Mouse (Mus musculus) erythroblast, embryonic 14.5 days (primary cell): ENCODE measurements around the gene Aldh1a1. TPM values are rescaled to one million over a fixed set of nuclear protein-coding genes. Genes with fewer than 3 reads are reported as not detected.

Source experiments
- H3K27me3 ChIP-seq: 2 replicates; pipeline ENCODE4 v1.6.1; 2012; ENCODE audit warnings: inconsistent platforms; ENCODE audit not compliant: control insufficient read depth
- H3K36me3 ChIP-seq: 2 replicates; pipeline ENCODE4 v1.6.1; 2012; ENCODE audit warnings: mild to moderate bottlenecking, inconsistent platforms; ENCODE audit not compliant: control insufficient read depth
- H3K4me1 ChIP-seq: 2 replicates; pipeline ENCODE4 v1.6.1; 2012; ENCODE audit warnings: inconsistent platforms; ENCODE audit not compliant: control insufficient read depth
- H3K4me3 ChIP-seq: replicated peaks from 2 replicates; pipeline ENCODE3; 2012; ENCODE audit warnings: moderate library complexity, mild to moderate bottlenecking, inconsistent platforms
- H3K9me3 ChIP-seq: 2 replicates; pipeline ENCODE4 v1.6.1; 2012; ENCODE audit warnings: low read length, inconsistent platforms, mixed read lengths; ENCODE audit not compliant: control insufficient read depth
- GATA1 ChIP-seq: IDR thresholded peaks from 2 replicates; pipeline ENCODE4 v1.6.1; 2012; ENCODE audit warnings: low read length, inconsistent platforms, mixed read lengths
- TAL1 ChIP-seq: IDR thresholded peaks from 3 replicates; pipeline ENCODE4 v1.6.1; 2012; ENCODE audit warnings: low read length, inconsistent platforms, mixed read lengths
- polyA plus RNA-seq: library from polyadenylated mRNA; stranded (reverse); fragments of >175 nt; gene quantifications from 2 replicates; pipeline ENCODE4 v1.2.3, GENCODE M21; 2012

Gene Aldh1a1
- polyA plus RNA-seq, 1 experiment = not detected

- TF ChIP-seq TAL1 (no peak), GATA1 (no peak)
- Histone ChIP-seq H3K36me3 (no peaks in the 10 kb centered on the region), H3K4me1 (peaks cover 10% of the 10 kb centered on the region), H3K4me3 (no peak overlapping the region), H3K27me3 (no peaks in the 10 kb centered on the region), H3K9me3 (no peaks in the 10 kb centered on the region)
Observed at GRCm38 (mm10) chr19:20562396-20562795, 69.9 kb downstream of the Aldh1a1 start.

GRCm38 (mm10) chr19:20566294-20566693, 73.8 kb downstream of the Aldh1a1 start:
- H3K9me3 ChIP-seq = no peaks in the 10 kb centered on the region
- TF ChIP-seq TAL1 (no peak), GATA1 (no peak)
- H3K4me3 ChIP-seq = no peak overlapping the region
- H3K27me3 ChIP-seq = no peaks in the 10 kb centered on the region
- H3K4me1 ChIP-seq = no peaks in the 10 kb centered on the region
- no peaks in the 10 kb centered on the region for H3K36me3 ChIP-seq

GRCm38 (mm10) chr19:20567039-20567438, 74.5 kb downstream of the Aldh1a1 start:
- TF ChIP-seq TAL1 = no peak
- no peak for TF ChIP-seq GATA1
- Histone ChIP-seq H3K4me1 (no peaks in the 10 kb centered on the region), H3K36me3 (no peaks in the 10 kb centered on the region), H3K4me3 (no peak overlapping the region), H3K9me3 (no peaks in the 10 kb centered on the region), H3K27me3 (no peaks in the 10 kb centered on the region)

- Histone ChIP-seq H3K4me1 (no peaks in the 10 kb centered on the region), H3K27me3 (no peaks in the 10 kb centered on the region), H3K36me3 (no peaks in the 10 kb centered on the region), H3K4me3 (no peak overlapping the region), H3K9me3 (no peaks in the 10 kb centered on the region)
- no peak for TF ChIP-seq GATA1
- TF ChIP-seq TAL1 = no peak
Observed at GRCm38 (mm10) chr19:20576984-20577383, 84.5 kb downstream of the Aldh1a1 start.

- Histone ChIP-seq H3K4me3 (no peak overlapping the region), H3K4me1 (no peaks in the 10 kb centered on the region), H3K27me3 (no peaks in the 10 kb centered on the region), H3K9me3 (no peaks in the 10 kb centered on the region), H3K36me3 (no peaks in the 10 kb centered on the region)
- no peak for TF ChIP-seq TAL1
- no peak for TF ChIP-seq GATA1
Observed at GRCm38 (mm10) chr19:20577429-20577828, 84.9 kb downstream of the Aldh1a1 start.

- H3K36me3 ChIP-seq = no peaks in the 10 kb centered on the region
- no peaks in the 10 kb centered on the region for H3K9me3 ChIP-seq
- H3K4me3 ChIP-seq = no peak overlapping the region
- no peaks in the 10 kb centered on the region; the same call in 1 of the 2 replicates for H3K4me1 ChIP-seq
- no peaks in the 10 kb centered on the region for H3K27me3 ChIP-seq
- TF ChIP-seq GATA1 (no peak), TAL1 (no peak)
Observed at GRCm38 (mm10) chr19:20599951-20600350, 107.4 kb downstream of the Aldh1a1 start.

- TF ChIP-seq TAL1 = no peak
- no peak for TF ChIP-seq GATA1
Observed at GRCm38 (mm10) chr19:20601739-20602138, 109.2 kb downstream of the Aldh1a1 start.

GRCm38 (mm10) chr19:20603212-20603611, 110.7 kb downstream of the Aldh1a1 start:
- no peaks in the 10 kb centered on the region for H3K27me3 ChIP-seq
- TF ChIP-seq TAL1 = no peak
- TF ChIP-seq GATA1 = no peak
- H3K4me1 ChIP-seq = no peaks in the 10 kb centered on the region; the same call in 1 of the 2 replicates
- H3K9me3 ChIP-seq = no peaks in the 10 kb centered on the region
- no peaks in the 10 kb centered on the region for H3K36me3 ChIP-seq
- no peak overlapping the region for H3K4me3 ChIP-seq

More at GRCm38 (mm10) chr19:20601739-20602138, 109.2 kb downstream of the Aldh1a1 start:
- Histone ChIP-seq H3K27me3 (no peaks in the 10 kb centered on the region), H3K36me3 (no peaks in the 10 kb centered on the region), H3K9me3 (no peaks in the 10 kb centered on the region), H3K4me1 (no peaks in the 10 kb centered on the region; the same call in 1 of the 2 replicates), H3K4me3 (no peak overlapping the region)

GRCm38 (mm10) chr19:20603866-20604265, 111.4 kb downstream of the Aldh1a1 start:
- H3K9me3 ChIP-seq = no peaks in the 10 kb centered on the region
- H3K36me3 ChIP-seq = no peaks in the 10 kb centered on the region
- no peaks in the 10 kb centered on the region; the same call in 1 of the 2 replicates for H3K4me1 ChIP-seq
- no peaks in the 10 kb centered on the region for H3K27me3 ChIP-seq
- H3K4me3 ChIP-seq = no peak overlapping the region
- TF ChIP-seq TAL1 (no peak), GATA1 (no peak)
